Mouse (Mus musculus) heart, adult 8-10 months (tissue): ENCODE data around the gene Kremen1. TPM values are rescaled to one million over a fixed set of nuclear protein-coding genes. Genes with fewer than 3 reads are reported as not detected.
A peak's percentile ranks its signal among the peaks of the same experiment; 100 is the strongest.

Experiments
- DNase-seq: peaks from one replicate; pipeline ENCODE4 v3.0.0; 2022; ENCODE audit warnings: low spot score
- total RNA-seq, 4 experiments: library from RNA; stranded (reverse); gene quantifications; 2 replicates each; pipeline ENCODE4 v1.2.4; 2022

Kremen1 gene
- total RNA-seq, 4 experiments from 2014 or later, result 86.5 to 107 (median 100) TPM

GRCm38 (mm10) chr11:5175866-5176265 lies 85.5 kb downstream of the Kremen1 start:
- no peak for DNase-seq

DNA sequence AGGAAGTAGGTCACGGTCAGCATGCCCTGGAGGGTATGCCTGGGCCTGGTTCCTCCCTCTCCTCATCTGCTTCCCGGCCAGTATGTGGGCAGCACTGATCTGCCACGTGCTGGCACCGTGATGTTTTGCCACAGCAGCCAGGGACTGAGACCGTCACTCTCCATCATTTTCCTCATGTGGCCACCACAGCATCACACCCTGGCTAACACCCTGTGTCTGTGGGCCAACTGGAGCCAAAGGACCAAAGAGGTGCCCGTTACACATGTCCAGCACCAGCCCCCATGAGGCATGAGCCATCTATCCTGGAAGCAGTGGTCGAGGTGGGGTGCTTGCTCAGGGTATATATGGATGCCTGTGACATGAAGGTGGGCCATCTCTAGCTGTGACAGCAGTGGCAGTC lies 86.2 kb downstream of the Kremen1 start:
- DNase-seq, result no peak

- no peak for DNase-seq
These were observed 88.5 kb downstream of the Kremen1 start for GRCm38 (mm10) chr11:5172861-5173260.

GRCm38 (mm10) chr11:5167311-5167710 lies 94.0 kb downstream of the Kremen1 start:
- no peak for DNase-seq

- peak; percentile 53 for DNase-seq
These were observed 95.9 kb downstream of the Kremen1 start for GRCm38 (mm10) chr11:5165471-5165916.

DNA sequence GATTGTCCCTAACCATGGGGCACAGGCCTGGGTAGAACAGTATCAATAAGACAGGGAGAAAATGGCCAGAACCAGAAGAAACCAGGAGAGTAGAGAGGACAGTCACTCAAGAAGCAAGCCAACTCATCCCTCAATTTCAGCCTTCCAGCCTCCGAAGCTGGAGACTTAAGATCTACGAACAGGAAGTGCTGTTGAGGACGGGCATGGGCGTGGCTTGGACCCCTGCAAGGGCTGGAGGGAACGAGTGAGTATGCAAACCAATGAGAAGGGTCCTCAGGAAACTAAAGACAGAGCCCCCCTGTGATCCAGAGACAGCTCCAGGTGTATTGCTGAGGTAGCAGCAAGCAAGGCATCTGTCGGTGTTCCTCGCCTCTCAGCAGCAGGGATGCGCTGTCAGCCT lies 97.0 kb downstream of the Kremen1 start:
- no peak for DNase-seq

DNA sequence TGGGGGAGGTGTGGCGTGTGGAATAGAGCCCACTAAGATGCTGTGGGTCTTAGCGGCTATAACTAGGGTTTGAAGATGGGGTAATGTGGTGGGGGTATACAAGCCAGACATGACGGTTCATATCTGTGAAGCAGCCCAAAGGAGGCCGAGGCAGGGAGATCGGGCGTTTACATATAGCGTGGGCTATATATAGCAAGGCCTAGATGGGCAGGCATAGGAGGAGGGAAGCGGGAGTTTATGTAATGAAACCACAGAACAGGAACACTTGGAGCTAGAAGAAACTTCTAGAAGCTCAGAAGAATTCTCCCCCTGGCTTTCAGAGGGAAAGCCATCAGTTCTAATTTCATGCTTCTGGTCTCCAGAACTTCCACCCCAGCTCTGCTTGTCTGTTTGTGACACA lies 97.9 kb downstream of the Kremen1 start:
- no peak for DNase-seq

DNA sequence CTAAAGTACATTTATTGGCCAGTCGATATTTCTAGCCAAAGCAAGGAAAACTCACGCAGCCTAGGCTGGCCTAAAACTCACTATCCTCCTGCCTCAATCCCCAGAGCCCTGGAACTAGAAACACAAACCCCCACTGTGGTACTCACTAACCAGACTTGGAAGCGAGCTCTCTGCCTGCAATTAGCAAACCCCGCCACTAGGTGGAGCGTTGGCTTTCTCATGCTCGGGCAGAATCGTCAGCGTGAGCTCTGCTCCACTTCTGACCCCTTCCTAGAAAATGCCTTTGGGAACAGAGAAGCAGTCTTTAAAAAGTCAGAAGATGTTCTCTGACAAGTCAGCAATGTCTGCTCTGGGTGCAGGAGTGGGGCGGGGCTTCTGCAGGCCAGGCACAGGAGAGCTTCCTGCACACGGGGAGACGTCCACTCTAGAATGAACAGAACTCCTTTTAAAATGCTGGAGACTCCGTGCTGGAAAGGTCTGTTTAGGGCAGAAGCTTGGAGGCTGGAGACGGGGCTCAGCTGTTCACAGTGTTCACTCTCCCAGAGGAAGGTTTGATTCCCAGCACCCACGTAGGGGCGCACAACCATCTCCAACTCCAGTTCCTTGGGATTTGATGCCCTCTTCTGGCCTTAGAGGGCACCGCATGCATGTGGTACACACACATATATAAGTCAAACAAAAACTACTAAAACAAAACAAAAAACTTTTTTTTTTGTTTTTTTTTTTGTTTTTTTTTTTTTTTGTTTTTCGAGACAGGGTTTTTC lies 100.5 kb downstream of the Kremen1 start:
- DNase-seq, result no peak

DNA sequence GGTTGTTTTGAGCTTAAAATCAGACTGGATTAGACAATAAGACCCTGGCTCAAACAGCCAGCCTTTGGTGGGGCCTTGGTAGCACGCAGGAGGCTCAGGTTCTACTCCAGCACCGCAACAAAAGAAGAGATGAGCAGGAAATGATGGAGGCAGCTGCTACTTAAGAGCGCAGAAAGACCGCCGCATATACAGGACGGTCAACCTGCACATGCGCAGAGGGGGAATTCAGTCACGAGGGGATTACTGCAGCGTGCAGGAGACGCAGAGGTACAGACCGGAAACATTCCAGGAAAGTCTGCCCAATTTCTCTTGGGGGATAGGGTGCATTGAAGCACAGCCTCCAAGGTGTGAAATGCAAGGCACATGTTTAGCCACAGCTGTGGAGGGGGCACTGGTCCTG lies 103.3 kb downstream of the Kremen1 start:
- no peak for DNase-seq

- DNase-seq, result no peak
These were observed 106.2 kb downstream of the Kremen1 start for GRCm38 (mm10) chr11:5154961-5155805.

DNA sequence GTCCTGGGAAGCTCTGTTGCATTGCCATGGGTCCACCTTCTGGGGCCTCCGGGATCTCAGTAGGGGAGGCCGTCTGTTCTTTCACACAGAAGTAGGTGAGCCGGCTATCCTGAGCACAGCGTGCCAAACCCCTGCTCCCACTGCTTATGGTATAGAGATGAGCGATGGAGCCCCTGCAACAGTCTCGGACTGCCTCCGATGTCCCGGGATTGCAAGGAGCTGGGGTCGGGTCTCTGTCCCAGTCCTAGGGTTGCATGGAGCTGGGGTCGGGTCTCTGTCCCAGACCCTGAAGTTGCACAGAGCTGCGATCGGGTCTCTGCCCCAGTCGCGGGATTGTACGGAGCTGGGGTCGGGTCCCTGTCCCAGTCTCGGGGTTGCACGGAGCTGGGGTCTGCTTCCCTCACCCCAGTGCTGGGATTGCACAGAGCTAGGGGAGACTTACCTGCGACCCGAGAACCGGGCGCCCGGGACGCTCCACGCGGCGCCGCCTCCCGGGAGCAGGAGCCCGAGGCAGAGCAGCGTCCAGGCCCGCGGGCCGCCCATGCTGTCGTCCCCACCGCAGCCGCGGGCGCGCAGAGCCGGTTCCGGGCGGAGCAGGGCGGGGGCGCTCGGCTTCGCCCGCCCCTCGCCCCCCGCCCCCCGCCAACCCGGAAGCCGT lies 109.5 kb downstream of the Kremen1 start, which contains the start of gene Emid1:
Emid1 (minus strand) TSS at position 578 of the 658 bp plus-strand sequence.
- DNase-seq, result no peak

- no peak for DNase-seq
These were observed 110.1 kb downstream of the Kremen1 start for GRCm38 (mm10) chr11:5151247-5151630.

GRCm38 (mm10) chr11:5150416-5151246 lies 110.7 kb downstream of the Kremen1 start:
- no peak for DNase-seq

GRCm38 (mm10) chr11:5149955-5150354 lies 111.4 kb downstream of the Kremen1 start:
- no peak for DNase-seq

- no peak for DNase-seq
These were observed 112.1 kb downstream of the Kremen1 start for GRCm38 (mm10) chr11:5149249-5149648.

DNA sequence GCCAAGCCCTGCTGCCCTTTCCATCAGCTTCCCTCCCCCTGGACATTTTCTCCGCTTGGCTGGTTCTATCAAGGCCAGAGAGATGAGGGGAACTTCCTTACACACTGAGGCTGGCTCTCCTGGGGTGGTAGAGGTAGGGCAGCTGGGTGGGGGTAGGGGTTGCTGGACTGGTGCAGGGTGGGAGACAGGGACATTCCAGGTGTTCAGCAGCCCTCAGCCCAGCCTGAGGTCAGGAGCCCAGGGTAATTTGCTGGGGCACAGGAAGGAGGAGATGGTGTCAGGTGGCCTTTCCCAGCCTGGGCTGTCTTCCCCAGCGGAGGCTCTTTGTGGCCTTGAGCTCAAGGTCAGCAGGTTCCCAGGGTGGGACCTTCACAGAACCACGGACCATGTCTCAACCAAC lies 115.8 kb downstream of the Kremen1 start:
- DNase-seq, result no peak

DNA sequence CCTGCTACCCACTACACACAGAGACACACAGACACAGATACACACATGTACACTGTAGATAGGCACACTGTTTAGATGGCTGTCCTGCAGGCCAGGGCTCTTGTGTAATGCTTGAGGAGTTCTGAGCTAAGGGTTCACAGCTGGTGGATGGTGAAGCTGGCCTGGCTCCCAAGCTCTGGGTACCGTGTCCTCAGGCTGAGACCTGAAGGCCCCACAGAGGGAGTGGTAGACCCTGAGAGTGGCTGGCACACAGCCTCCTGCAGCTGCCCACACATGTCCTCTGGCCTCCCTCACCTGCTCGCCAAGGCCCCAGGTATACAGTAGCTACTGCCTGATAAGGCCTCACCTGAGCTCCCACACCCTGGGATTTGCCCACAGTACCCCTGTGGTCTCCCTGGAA lies 119.4 kb downstream of the Kremen1 start:
- DNase-seq, result no peak
